Mouse (Mus musculus) left cerebral cortex, postnatal 14 days (tissue): ENCODE measurements at regions not wholly inside any gene's neighbourhood (a gene's known extent, or its start where the extent isn't known, plus 50 kb on each side); places are given as distances from the start of the nearest gene placed in this dataset.

Experiments
- DNase-seq, 2 experiments: peaks; one replicate each; pipeline ENCODE4 v3.0.0; 2021 to 2022; ENCODE audit warnings: low spot score in 2 of 2, mixed read lengths in 1 of 2
- intact Hi-C: fragments of 180-260 bp; cut with DNase I; formaldehyde crosslinking; loops from one replicate; pipeline ENCODE4 v1.15.1; 2025

DNA sequence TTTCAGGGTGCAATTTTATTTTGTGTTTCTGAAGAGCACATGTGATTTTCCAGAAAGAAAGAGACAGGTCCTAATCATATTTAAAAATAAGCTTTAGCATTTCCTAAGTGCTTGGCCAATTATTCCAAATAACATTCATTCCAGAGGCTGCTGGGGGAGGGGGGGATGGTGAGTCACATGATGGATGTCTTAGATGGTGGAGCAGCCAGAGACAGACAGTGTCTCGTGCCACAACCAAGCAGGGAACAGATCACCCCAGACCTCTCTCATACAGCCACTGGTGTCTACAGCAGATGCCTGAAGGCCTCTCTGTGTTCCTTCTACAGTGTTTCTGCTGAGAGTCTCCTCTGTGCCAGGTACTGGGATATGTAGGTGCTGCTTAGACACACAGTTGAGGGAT is 112.8 kb upstream of the Adra1b start:
- intact Hi-C loops, result no loop called here
- DNase-seq, result no peak

DNA sequence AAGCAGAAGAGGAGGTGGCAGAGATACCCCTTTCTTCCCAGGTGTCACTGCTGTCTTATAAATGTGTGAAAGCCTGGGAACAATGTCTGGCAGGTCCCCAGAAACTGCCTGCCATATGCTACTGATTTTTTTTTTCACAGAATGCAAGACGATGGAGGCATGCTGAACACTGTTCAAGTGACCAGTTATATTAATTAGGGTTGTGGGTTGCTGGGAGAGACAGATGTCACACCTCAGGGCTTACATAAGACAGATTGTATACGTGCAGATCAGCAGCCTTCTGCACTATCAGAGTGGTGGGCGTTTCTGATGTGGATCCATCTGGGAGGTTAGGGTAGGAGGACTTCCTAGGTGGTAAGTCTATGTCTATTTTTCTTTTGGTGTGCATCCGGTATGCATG is 120.6 kb upstream of the Adra1b start:
- no peak for DNase-seq
- intact Hi-C loops, result no loop called here

DNA sequence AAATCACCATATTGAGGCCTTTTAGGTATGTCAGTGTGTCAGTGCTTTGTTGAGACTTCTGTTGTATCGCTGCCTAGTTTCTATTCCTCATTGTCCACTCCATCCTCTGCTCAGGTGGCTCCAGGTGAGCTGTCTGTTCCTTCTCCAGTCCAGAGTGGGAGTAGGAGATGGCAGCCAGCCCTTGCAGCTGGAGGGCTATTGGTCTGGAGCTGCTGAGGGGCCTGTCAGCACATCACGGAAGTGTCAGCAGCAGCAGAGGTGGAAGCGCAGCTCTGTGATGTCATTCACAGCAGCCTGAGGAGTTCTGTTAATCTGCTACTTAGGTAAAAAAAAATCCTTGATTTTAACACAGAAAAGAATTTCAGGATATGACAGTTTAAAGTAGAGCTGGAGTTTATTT is 126.0 kb upstream of the Adra1b start:
- intact Hi-C loops, result no loop called here
- DNase-seq, result no peak

DNA sequence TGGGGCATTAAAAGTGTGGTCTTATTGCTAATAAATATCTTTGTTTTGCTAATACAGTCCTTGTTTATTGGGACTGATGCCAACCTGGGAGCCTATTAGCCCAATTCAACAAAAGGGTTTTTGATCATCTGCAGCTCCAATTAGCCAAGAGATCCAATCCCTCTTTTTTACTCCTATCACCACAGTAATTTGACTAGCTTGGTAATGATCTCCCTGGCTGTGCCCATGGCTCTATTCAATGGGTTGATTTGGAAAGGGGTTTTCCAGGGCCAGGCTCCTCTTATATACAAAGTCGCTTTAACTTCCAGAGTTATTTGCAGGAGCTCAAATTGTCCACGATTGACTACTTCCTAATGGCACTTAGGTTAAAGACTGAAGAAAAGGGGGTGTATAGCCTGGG is 145.1 kb upstream of the Adra1b start:
- no peak for DNase-seq
- intact Hi-C loops, result no loop called here

DNA sequence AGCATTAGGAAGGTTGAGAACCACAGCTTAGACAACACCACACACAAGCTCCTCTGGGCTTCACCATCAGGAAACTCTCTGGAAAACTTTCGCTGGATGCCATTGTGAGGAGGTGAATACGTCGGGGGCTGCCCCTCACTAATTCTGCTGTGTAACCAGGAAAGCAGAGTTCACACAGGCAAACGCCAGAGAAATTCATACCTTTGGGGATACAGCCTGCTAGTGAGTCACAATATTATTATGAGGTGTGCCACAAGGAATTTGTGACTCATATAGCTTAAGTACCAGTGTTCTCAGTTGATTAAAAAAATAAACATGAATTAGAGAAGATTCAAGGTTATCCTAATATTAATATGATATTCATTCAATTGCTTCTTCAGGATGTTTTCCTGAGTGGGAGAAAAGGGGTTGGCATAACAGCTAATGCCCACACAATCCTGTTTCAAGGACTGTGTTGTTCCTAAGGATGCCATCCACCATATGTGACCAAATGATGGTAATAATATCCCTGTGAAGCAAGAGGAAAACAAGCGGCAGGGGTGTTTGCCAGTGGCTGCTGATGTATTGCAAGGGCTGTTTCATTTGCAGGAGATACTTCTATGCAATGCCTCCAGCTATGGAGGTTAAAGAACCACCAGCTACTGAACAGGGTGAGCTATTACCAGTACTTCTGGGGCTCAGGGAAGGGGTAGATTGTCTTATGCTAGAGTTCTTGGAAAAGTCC is 148.4 kb upstream of the Adra1b start:
- no peak for DNase-seq

DNA sequence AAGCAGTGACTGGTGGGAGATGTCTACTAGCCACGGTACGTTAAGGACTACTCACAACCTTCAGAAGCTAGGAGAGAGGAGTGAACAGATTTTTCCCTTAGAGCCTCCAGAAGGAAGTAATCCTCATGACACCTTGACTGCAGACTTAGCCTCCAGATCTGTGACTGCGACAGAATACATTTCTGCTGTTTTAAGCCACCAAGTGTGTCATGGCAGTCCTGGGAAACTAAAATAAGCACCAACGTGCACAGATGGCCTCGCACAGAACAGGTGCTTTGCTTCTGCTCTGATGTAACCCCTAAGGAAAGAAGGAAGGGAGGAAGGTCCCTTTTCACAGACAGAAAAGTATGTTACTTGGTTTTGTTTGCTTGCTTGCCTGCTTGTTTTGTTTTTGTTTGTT is 151.5 kb upstream of the Adra1b start:
- peak; percentile 21 to 34 for DNase-seq
- intact Hi-C loops, result no loop called here

More for the DNA sequence above, 148.4 kb upstream of the Adra1b start:
- intact Hi-C loops, result no loop called here

DNA sequence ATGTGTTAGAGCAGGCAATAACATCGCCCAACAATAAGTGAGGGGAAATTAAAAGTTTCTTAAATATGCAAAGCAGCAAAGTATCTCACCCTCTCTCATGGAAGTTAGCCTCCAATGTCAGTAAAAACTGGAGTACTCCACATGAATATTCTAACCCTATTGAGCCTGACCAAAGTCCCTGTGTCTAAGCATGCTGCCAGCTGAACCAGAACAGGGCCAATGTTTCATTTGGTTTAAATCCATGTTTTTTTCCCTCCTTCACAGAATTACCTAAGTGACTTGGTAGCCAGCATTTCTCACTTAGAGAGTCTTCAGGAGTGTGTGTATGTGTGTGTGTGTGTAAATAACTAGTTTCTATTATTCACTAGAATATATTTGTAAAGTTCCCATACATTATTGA is 161.4 kb upstream of the Adra1b start:
- intact Hi-C loops, result no loop called here
- no peak for DNase-seq

DNA sequence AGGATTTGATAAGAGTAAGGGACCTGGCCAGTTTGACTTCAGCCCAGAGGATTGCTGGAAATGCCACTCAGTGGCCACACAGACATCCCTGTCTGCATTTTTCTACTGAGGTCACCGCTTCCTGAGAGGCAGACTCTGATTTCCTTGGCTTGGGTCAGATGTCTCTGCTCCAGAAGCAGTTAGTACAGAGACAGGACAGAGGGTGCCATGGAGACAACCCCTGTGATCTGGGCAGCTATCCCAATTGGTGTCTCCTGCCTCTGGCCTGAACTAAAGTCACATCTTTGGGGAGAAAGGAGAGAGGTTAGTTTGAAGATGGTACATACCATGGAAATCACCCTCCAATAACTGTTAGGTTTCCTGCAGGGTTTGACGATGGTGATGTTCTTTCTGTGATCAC is 165.2 kb upstream of the Adra1b start:
- DNase-seq, result no peak
- intact Hi-C loops, result no loop called here

DNA sequence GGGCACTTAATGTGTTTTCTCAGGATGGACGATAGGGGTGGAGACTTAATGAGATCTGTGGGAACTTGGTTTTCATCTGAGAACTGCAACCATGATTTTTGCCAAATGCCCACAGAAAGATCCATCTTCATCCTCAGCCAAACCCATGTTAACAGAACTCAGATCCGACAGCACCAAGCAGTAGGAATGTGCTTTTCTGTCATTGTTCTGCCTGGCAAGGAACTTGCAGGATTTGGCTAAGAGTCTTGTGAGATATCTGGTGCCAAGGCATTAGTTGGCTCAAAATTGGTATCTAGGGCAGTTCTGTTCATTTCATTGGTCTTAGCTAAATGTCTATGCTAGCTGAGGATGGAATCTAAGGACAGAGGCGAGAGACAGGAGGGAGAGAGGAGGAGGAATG is 182.7 kb upstream of the Adra1b start:
- DNase-seq, result peak in 1 of 2 experiments; percentile 6
- intact Hi-C loops, result no loop called here

DNA sequence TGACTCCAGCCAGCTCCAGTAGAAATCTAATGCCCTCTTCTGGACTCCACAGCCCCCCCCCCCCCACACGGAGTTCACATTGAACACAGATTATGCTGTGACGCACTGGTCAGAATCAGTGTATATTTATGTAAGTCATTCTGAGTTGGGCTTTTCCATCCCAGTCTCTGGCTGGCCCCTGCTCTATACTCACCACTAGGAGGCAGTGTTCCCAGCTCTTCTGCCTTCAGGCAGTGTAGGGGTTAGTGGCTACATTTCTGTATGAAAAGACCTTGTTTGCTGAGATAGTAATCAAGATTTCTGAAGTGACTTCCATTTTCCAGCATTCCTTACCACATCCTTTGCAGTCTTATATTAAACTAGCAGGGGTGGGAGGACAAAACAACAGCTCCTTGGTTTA is 185.9 kb upstream of the Adra1b start:
- no peak for DNase-seq
- intact Hi-C loops, result no loop called here

DNA sequence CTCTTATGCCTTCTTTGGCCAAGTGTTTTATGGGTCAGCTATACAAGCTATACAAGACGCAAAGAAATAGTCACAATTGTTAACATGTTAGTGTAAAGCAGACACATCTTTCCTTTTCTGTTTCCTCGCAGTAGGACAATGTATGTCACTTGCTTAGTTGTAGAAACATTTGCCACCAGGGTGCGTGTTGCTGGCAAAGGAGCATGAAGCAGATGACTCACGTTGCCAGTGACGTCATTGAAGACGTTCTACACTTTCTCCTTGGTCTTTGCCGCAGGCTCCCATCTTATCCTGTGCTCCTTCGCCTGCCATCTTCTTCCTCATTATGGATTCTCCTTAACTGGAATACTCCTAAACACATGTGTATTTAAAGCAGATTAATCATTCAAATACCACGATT is 188.5 kb upstream of the Adra1b start:
- intact Hi-C loops, result no loop called here
- no peak for DNase-seq

DNA sequence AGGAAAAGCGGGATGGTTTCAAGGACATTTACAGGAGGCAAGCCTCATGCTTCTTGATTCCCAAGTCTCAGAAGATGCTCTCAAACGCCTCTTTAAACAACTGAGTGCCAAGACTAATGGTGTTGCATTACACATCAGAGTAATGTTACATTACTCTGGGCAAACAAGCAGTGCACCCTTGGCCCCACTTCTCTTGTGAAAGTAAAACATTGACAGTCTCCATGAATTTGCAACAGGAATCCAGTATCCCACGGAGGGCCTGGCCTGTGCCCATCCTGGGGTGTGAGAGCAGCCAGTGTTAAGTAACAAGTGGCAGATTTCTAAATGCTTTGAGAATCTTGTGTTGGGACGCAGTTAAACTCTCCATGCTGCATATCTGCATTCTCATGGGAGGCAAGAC is 194.3 kb upstream of the Adra1b start:
- DNase-seq, result no peak
- intact Hi-C loops, result no loop called here

DNA sequence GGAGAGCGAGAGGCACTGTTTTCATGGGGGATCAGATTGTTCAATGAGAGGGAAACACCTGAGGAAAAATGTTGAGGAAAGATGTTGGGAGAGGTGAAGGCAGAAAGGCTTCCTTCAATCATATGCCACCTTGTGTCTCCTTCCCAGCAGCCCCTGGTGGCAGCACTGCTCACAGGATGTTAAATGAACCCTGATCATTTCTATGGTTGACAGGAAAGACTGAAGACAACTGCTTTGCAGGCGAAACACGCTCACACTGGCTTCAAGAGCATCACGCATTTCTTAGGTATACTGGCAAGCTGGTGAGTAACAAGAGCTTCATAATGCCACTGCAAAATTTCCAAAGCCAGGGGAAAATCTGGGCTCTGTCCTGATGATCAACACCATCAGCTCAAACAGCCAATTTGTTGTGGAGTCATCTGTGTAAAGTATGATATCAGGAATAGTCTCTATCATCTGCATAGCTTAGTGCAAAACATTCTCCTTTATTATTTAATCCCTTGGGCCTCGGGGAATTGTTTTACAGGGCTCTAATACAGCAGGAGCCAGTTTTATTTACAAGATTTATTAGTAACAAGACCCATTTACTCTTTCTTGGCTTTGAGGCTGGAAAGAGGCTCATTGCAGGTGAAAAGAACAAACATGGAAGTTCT is 202.3 kb upstream of the Adra1b start:
- no peak for DNase-seq
- intact Hi-C loops, result no loop called here

DNA sequence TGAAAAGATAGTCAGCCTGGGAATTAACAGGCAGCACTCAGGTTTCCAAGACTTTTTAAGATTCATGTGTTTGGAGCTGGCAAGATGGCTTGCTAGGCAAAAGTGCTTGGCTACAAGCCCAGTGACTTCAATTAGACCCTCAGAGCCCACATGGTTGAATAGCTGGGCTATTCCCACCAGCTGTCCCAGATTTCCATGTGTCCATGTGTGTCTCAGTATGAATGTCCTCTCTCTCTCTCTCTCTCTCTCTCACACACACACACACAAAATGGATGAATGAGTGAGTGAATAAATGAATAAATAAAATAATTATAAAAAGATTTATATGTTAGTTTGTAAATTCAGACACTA is 202.8 kb upstream of the Adra1b start:
- DNase-seq, result no peak

DNA sequence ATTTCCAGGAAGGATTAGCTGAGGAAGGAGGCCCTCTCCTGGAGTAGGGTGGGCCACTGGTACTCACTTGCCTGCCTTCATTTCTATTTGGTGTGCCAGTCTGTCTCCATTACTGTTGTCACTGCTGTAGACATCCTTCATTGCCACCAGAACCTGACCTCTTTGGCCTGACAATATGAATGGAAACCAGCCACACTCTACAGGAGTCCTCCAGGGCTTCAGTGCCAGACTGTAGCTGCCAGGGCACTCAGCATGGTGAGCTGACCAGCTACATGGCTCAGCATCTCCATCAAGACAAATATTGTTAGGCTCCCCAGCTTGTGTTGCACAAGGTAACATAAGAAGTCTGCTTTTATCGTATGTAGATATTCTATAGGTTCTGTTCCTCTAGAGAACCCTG is 205.2 kb upstream of the Adra1b start:
- intact Hi-C loops, result no loop called here
- DNase-seq, result no peak

More for the DNA sequence above, 202.8 kb upstream of the Adra1b start:
- intact Hi-C loops, result no loop called here

DNA sequence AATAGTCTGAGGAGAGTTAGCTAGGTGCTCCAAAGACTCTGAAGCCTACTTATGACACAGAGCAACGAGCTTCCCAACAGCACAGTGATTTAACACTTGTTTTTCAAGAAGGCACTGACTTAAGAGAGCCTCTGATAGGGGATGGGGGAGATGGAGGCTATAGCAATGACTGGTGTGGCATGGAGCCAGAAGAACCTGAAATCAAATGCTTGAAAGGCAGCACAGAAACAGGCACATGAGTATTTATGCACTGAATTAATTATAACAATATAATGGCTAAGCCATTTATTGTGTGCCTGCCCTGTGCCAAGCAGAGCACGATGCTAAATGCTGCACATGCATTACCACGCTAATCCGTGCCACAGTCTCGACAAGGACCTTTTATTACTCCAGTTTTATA is 210.5 kb upstream of the Adra1b start:
- no peak for DNase-seq
- intact Hi-C loops, result no loop called here

DNA sequence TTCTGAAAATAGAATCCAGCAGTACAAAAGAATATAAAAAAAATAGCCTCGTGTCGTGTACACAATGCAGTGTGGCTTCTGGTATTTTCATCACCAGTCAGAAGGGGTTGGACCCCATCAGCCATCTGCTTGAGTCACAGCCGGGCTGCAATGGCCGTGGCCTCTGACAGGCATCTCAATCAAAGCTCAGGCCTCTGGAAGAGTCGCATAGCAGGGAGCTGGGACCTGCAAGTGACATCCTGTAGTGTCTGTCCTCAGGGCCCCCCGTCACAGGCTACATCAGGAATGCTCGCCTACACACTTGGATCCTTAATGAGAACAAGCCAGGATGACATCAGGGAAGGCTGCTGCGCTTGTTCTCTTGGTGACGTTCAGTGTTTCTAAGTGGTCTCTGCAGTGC is 226.1 kb upstream of the Adra1b start:
- peak; percentile 21 to 77 for DNase-seq
- intact Hi-C loops, result no loop called here

DNA sequence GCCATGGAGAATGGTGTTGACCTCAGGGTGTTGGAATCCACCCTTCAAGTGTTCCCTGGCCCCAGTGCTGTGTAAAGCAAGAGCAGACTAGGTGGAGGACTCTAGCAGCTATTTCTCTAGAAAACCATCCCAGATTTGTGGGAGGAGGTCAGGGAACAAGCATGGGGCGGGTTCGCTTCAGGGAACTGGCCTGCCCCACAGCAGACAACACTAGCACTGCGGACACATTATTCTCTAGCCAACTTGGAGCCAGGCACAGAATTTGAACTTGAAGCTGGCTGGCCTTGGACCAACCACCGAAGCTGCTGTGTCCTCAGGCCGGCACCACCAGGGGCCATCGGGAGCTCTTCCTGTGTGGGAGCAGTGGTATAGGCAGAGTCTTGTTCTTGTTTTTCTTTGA is 227.5 kb upstream of the Adra1b start:
- no peak for DNase-seq
- intact Hi-C loops, result no loop called here

DNA sequence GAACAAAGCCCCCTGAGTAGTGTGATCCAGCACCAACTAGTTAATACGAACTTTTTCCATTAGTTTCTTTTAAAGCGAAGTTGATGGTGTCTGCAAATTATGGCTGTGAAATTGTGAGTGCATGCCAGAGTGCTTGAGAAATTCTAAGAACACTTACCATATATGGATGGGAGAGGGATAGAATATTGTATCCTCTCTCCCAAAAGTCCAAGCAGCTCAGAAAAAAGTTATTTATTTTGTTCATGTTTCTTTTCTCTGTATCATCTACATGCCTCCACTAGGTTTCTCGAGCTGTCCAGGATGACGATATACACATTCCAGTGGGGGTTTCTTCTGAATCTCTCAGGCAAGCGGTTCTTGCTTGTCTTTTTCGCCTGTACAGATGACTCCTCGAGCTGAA is 232.2 kb upstream of the Adra1b start:
- intact Hi-C loops, result no loop called here
- DNase-seq, result no peak

DNA sequence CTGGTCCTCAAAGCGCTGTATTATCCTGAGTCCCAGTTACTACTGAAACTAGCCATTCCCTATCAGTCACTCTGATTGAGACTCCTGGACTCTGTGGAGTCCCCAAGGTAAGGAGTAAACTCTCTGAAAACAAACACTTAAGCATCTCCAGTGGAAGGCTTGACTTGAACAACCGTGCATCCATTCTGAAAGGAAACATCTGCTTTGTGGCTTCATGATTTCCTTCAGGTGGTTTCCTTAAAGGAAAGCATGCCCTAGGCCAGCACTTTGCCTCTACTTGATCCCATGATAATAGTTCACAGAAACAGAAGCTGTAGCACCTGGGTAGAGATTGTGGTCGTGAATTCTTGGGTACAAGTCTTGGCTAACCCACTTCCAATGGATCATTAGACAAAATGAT is 235.0 kb upstream of the Adra1b start:
- DNase-seq, result no peak
- intact Hi-C loops, result no loop called here

DNA sequence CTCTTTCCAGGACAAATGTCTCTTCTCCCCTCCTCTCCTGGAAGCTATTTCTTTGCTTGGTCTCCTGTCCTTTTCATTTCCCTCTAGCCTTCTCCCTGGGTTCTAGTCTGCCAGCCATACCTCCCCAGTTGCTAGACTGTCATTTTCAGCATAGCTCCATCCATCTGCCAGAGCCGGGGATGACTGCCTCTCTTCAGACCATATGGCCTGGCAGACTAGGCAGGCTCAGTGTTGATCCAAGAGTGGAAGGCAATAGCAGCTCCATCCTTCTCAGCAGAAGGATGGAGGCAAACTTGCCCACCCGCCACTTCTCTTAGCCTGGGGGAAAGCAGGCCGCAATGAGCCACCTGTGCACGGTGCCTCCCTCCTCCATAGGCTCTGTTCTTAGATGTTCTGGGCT is 242.0 kb upstream of the Adra1b start:
- peak in 1 of 2 experiments; percentile 16 for DNase-seq
- intact Hi-C loops, result no loop called here

DNA sequence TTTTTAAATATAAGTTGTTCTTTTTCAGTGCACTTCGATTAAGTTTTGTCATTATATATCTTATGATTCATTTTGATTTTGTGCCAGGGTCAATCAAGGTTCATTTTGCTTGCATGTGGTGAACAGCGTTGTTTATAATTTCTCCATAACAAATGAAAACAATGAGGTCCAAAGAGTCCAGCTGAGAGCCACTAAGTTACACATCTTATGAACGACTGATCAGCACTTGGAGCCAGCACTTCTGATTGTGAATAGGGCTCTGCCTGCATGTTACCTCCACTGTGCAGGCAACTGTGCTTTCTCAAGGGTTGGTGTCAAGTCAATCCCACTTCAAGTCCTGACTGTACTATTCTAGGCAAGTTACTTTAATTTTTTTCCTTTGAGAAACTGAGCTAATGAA is 243.5 kb upstream of the Adra1b start:
- intact Hi-C loops, result no loop called here
- no peak for DNase-seq
